Mouse (Mus musculus) neutrophil, adult 5-6 weeks (primary cell): ENCODE results near the gene Spdye4c. TPM values are rescaled to one million over a fixed set of nuclear protein-coding genes. Genes with fewer than 3 reads are reported as not detected.

Experiments
- ATAC-seq: fragments of 151-379, 151-347 bp; 2 replicates; pipeline ENCODE4 v1.8.0; 2017; ENCODE audit warnings: mild to moderate bottlenecking, moderate TSS enrichment; ENCODE audit not compliant: insufficient number of reproducible peaks, poor library complexity, low FRiP score, severe bottlenecking; ENCODE audit errors: extremely low read depth
- total RNA-seq: library from RNA; stranded (forward); fragments of 200-1000 nt; gene quantifications from 2 replicates; pipeline ENCODE4 v1.2.3, GENCODE M21; 2017

The Spdye4c gene
- total RNA-seq, 1 experiment from 2014 or later, result not detected

GRCm38 (mm10) chr2:128582881-128583280 lies 8.1 kb upstream of the Spdye4c start:
- ATAC-seq, result no peak

GRCm38 (mm10) chr2:128592301-128592700 lies 1.3 kb downstream of the Spdye4c start:
- no peak for ATAC-seq

- ATAC-seq, result no peak
Observed at GRCm38 (mm10) chr2:128601534-128601933, 10.5 kb downstream of the Spdye4c start.

- no peak for ATAC-seq
Observed at GRCm38 (mm10) chr2:128609286-128609685, 18.3 kb downstream of the Spdye4c start.

- ATAC-seq, result no peak
Observed at GRCm38 (mm10) chr2:128611178-128611577, 20.2 kb downstream of the Spdye4c start.

GRCm38 (mm10) chr2:128612275-128612674 lies 21.3 kb downstream of the Spdye4c start:
- ATAC-seq, result no peak

- ATAC-seq, result no peak
Observed at GRCm38 (mm10) chr2:128613365-128613764, 22.4 kb downstream of the Spdye4c start.

GRCm38 (mm10) chr2:128615366-128615765 lies 24.4 kb downstream of the Spdye4c start:
- no peak for ATAC-seq

GRCm38 (mm10) chr2:128620578-128620977 lies 29.6 kb downstream of the Spdye4c start:
- ATAC-seq, result no peak

Other genes starting within 250 kb of the Spdye4c start
- 100 and 127 TPM in 2 replicates for gene Anapc1, start 96.2 kb downstream of the Spdye4c start, total RNA-seq
- gene Mertk, start 107.7 kb downstream of the Spdye4c start, total RNA-seq, result 0.12 TPM in 1 of 2 replicates, not detected in the other
- gene Tmem87b, start 226.9 kb downstream of the Spdye4c start, total RNA-seq, result 44.1 and 49.2 TPM in 2 replicates